Mouse (Mus musculus): ENCODE data around the gene Ushbp1.
"Not testable (repeated sequence)": the region's sequence is repeated elsewhere in the genome, so short reads cannot be mapped to it uniquely, and the experiment has no call there.

The Ushbp1 gene

DNA sequence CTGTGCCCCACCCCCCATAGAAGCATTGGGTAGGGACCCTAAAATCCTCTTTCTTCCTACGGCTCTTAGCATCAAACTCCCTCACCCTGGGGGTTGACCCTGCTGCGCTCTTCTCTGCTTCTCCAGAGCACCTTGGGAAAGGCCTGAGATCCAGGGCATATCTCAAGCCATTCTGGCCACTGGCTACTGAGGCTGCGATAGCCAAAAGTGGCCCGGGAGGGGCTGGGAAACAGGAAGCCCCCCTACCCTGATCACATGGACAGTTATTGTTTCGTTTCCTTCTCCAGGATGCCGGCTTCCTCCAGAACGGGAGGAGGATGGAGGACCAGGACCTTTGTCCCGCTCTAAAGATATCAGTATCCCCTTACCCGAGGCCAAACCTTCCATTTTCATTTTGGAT, at the start of gene Ushbp1:
TSS of gene Ushbp1 (minus strand) at position 174 of the 400 bp plus-strand sequence.
- peak; percentile 70 for DNase-seq (ENCODE audit: low spot score)

DNA sequence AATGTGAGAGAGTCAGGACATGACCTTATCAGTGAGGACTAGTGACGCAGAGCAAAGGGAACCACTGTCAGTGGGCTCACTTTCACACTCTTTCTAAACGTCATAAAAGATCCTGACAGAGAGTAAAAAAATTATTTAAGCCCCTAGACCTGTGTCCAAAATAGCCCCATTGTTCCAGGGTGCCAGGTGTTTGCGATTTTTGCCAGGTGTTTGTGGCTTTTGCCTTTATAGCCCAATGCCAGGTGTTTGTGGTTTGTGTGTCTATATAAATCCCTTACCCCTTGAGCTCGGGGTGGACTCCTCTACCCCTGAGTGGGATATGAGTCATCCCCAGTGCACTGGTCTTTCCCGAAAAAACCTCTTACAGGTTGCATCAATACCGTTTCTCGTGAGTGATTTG, 49.5 kb upstream of the Ushbp1 start:
- no peak for DNase-seq (ENCODE audit: low spot score)

DNA sequence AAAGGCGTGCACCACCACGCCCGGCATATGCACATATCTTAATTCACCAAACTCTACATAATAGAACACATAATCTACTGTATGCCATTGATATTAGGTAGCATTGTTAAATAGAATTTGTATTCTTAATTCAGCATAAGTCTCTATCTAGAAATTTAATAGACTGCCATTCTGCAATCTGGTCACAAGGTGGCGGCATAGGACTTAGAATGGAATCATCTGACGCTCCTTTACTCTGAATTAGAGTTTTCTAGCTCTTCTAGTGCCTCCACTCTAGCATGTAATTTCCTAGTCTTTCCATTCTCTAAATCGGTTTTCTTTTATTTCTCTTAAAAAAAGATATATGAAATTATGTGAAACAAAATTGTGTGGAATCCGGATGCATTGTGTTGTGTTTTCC, 45.8 kb upstream of the Ushbp1 start:
- DNase-seq (ENCODE audit: low spot score), result peak; percentile 52

DNA sequence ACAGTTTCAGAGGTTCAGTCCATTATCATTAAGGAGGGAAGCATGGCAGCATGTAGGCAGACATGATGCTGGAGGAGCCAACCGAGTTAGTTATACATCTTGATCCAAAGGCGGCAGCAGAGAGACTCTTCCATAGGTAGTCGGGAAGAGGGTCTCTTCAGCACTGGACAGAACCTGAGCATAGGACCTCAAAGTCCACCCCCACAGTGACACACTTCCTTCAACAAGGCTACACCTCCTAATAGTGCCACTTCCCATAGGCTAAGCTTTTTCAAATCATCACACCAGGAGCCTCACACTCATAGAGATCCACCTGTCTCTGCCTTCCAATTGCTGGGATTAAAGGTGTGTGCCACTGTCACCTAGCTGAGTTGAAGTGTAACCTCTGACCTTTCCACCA, 41.4 kb upstream of the Ushbp1 start:
- DNase-seq (ENCODE audit: low spot score), result no peak

DNA sequence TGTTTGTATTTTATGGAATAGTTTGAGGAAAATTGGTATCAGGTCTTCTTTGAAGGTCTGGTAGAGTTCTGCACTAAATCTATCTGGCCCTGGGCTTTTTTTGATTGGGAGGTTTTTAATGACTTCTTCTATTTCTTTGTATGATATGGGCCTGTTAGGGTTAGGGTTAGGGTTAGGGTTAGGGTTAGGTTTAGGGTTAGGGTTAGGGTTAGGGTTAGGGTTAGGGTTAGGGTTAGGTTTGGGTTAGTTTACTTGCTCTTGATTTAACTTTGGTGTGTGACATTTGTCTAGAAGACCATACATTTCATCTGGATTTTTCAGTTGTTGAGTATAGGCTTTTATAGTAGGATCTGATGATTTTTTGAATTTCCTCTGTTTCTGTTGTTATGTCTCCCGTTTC, 37.3 kb upstream of the Ushbp1 start:
- not testable (repeated sequence) for DNase-seq (ENCODE audit: low spot score)

DNA sequence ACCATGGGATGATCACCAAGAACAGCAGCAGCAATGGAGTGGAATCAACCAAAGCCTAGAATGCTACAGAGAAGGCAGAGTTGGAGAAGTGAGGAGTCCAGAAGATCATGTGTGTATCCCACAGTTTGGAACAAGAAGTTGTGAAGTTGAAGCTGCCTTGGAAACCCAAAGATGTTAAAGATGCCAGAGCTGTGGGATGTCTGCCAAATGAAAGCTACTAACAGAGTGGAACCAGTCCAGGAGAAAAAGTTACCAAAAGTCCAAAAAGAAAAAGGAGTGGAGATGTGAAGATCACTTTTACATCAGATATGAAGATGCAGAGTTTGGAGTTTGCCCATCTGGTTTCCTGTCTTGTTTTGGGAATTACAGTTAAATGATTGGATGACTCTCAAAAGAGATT, 26.5 kb upstream of the Ushbp1 start:
- DNase-seq (ENCODE audit: low spot score), result no peak

DNA sequence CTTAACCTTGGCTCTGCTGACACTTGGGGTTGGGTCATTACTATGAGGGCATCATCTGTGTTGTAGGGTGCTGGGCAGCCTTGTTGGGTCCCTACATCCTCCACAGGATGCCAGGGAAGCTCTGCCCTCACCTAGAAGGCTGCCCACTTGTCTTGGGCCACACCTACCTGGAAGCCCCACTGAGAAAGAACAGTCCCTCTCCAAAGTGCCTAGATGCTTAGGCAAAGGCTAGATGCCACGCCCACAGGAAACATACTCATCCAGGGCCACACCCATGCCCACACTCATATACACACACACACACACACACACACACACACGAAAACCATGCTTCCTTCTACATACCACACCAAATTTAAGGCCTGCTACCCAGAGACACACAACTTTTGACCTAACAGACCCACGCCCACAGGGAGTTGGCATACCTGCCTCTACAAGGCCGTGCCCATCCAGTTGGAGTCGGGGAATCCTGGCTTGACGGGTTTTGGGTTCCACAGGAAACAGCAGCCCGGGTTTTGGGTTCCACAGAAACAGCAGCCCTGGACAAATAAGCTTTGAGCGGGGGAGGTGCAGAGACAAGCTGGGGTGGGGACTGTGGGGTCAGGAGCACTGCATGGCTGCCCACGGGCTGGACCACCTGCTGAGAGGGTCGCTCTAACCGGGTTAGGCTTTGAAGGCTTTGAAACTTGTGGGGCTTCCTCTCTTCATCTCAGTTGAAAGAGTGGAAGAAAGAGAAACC, 16.1 kb upstream of the Ushbp1 start:
- no peak for DNase-seq (ENCODE audit: low spot score)

DNA sequence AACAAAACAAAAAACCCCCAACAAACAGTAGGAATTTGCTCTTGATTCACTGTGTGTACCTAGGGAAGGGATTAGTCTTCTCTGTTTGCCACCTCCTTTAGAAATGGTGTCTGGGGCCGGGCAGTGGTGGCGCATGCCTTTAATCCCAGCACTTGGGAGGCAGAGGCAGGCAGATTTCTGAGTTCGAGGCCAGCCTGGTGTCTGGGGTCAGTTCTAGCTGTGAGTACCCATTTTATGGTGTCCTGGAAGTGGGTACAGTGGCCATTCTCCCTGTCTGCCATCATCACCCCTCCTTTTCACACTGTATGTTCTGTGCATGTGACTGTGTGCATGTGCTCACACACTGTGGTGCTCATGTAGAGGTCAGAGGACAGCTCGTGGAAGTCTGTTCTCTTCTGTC, 12.6 kb upstream of the Ushbp1 start:
- no peak for DNase-seq (ENCODE audit: low spot score)

DNA sequence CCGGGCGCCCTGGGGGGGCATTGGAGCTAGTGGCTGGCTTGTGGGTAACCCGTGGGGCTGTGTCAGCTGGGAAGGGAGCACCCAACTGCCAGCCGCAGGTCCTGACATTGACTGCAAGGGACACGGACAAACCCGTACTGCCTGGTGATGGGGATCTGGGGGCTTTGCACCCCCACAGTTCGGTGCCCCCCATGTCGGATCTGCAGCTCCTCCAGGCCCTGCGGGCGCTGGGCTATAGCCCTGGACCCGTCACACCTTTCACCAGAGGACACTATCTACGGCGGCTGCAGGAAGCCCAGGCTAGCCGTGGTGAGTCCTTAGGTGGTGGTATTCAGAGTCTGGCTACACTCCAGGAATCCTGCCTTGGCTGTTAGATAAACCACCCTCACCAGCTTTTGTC, 11.8 kb upstream of the Ushbp1 start:
- DNase-seq (ENCODE audit: low spot score), result no peak

DNA sequence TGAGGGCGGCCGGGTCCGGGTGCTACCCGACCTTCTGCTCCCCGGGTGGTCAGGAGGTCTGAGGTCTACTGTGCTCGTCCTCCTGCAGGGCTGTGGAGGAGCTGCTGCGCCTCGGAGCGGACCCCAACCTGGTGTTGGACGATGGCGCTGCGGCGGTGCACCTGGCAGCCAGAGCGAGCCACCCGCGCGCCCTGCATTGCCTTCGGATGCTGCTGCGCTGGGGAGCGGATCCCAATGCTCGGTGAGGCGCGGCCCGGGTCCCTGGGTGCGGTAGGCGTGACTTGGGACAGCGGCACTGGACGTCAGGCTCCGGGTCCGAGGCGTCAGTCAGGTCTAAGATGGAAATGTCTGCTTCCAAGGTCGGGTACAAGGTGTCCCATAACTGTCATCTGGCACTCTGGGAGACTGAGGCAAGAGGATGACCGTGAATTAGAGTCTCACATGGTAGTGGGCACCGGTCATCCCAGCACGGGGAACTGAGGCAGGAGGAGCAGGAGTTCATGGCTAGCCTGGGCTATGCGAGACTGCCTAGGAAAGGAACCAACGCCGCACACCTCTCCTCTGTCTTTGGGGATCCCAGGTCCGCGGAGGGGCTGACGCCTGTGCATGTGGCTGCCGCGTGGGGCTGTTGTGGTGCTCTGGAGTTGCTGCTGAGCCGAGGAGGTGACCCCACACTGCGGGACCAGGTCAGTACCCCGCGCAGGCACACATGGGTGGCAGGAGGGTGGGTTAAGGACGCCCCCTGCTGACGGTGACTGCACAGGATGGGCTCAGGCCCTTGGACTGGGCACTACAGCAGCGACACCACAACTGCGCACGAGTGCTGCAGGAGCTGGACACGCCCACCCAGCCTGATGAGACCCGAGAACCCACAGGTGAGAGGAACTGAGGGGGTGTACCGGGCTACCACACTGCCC, 10.8 kb upstream of the Ushbp1 start:
- DNase-seq (ENCODE audit: low spot score), result peak; percentile 68

DNA sequence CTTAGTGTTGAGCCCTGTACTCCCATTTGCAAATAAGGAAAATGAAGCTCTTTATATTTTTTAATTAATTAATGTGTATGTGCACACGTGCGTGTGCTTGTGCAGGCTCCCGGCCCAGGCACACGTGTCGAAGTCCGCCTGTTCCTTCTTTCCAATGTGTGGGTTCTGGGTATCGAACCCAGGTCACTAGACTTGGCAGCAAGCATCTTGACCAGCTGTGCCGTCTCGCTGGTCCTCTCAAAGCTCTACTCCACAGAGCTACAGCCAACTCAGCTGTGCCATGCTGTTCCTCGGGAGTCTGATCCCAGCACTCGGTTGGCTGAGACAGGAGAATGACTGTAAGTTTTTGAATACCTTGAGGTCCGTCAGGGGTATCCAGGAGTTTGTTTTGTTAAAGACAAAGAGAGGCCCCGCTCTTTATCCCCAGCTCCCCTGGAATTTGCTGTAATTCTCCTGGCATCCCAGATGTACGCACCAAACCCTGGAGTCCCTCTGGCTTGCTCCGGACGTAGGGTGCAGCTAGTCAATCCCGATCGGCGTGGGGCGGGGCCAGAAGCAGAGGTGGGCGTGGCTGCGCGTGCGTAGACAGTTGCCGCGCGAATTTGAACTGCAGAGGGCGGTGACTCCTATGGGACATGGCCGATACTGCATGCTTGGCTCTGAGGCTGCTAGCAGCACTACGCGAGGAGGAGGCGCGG, 9.9 kb upstream of the Ushbp1 start, which contains the start of gene Ankle1:
TSS of gene Ankle1 (plus strand) at position 610 of the 698 bp plus-strand sequence.
- peak; percentile 94 for DNase-seq (ENCODE audit: low spot score)

DNA sequence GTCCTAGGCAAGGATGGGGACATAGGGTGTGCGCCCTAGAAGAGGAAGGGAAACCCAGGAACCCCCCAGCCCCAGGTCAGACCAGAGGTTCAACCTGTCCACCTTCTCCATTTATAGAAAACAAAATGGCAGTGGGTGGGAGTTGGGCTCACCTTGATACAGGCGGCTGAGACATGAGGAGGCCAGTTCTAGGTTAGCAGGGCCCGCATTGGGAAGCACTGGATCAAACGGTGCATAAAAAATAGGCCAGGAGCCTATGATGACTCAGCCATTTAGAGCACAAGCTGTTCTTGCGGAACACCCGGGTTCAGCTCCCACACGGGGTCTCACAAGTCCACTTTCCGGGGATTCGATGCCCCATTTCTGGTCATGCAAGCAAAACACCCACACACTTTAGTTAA, 9.3 kb upstream of the Ushbp1 start:
- no peak for DNase-seq (ENCODE audit: low spot score)

DNA sequence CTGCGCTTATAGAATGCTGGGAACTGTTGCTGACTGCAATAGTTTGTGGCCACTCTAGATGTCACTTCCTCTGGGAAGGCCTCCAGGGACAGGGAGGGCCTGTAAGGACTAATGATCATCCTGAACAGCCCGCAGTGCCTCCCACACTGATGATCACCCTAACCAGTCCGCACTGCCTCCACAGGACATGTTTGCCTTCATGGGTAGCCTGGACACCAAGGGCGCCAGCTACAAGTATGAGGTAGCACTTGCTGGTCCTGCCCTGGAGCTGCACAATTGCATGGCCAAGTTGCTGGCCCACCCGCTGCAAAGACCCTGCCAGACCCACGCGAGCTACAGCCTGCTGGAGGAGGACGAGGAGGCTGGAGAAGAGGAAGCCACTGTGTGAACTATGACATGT, 8.4 kb upstream of the Ushbp1 start:
- DNase-seq (ENCODE audit: low spot score), result no peak

DNA sequence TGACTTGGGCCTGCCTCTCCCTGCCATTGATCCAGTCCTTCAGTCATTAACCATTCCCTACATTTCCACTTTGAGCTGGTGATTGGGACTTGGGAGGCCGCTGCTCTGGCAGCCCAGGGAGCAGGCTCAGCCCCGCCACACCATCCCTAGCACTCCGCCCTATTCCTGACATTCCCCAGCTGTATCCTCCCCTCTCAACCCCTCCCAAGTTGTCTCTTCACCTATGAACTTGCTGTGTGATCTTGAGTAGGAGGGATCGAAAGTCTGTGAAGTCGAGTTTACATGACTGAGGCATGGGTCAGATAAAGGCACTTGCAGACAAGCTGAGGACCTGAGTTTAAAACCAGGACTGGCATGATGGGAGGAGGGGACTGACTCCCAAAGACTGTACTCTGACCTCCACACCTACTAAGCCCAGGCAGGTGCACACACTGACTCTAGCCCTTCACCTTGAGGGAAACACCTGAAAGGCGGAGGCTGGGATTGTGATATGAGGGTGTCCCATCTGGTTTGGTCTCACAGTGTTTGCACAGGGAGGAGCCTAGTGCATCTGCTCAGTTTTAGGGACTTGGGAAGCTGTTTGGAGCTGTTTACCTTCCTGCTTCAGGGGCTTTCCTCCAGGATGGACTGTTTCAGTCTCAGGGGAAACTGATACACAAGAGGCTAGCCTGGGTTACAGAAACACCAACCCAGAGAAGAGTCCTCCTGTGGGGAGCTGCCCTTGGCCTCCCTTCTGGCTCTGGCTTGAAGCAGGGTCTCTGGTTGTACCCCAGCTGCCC, 7.7 kb upstream of the Ushbp1 start:
- DNase-seq (ENCODE audit: low spot score), result no peak

DNA sequence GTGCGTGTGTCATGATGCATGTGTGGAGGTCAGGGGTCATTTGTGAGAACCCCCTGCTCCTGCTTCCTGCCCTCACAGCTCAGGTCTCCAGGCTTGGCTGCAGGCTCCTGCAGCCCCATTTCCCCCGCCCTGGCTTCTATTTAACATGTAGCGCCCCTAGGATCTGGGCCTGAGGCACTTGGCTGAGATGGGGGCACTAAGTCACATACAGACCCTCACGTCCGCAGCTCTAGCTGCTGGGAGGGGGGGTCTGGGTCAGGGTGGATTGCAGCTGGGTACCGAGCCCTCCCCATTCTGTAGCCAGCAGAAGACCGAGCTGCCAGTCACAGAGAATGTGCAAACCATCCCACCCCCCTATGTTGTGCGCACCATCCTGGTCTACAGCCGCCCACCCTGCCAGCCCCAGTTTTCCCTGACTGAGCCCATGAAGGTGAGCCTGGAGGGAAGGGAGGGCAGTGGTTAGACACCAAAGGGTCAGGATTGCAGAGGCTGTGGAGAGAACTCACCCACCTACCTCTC, 6.9 kb upstream of the Ushbp1 start:
- no peak for DNase-seq (ENCODE audit: low spot score)

DNA sequence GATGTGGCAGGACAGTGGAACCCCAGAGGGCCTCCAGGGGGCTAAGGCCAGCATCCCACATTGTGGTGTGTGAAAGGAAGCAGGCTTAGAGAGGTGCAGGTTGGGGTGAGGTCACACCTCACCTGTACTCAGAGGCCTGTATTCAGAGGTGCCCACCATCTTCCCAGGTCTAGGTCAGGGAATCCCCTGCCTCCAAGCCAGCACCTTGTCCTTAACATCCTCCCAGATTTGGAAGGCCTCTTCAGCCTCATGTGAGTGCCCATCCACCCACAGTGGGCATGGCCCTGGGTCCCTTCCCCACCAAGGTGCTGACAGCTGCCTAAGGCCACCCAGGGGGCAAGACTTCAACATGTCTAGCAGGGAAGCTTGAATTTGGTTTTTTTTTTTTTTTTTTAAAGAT, 5.9 kb upstream of the Ushbp1 start:
- DNase-seq (ENCODE audit: low spot score), result no peak

DNA sequence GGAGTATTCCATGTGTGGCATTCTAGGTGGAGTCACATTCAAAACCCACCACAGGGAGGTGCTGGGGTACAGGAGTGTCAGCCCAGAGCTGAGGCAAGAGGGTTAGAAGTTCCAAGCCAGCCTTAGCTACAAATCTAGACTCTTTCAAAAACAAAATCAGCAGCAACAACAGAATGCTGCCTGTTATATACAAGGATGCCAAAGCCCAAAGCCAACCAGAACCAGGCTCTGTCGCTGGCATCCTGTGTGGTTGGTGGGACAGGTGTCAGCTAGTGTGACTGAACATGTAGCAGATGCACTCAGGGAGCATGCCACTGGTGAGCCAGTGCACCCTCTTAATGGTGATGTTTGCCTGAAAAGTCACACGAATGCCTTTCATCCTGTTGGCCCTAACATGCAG, 5.2 kb upstream of the Ushbp1 start:
- no peak for DNase-seq (ENCODE audit: low spot score)

DNA sequence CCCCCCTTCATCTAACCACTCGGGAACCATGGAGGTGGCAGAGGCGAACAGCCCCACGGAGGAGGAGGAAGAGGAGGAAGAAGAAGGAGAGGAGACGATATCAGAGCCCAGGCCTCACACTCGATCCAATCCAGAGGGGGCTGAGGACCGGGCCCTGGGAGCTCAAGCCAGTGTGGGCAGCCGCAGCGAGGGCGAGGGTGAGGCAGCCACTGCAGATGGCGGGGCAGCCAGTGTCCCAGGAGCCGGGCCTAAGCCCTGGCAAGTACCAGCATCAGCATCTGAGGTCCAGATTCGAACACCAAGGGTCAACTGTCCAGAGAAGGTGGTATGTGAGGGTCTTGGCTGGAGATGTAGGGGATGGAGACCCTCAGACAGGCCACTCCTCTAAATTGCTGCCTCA, 2.1 kb upstream of the Ushbp1 start:
- no peak for DNase-seq (ENCODE audit: low spot score)

DNA sequence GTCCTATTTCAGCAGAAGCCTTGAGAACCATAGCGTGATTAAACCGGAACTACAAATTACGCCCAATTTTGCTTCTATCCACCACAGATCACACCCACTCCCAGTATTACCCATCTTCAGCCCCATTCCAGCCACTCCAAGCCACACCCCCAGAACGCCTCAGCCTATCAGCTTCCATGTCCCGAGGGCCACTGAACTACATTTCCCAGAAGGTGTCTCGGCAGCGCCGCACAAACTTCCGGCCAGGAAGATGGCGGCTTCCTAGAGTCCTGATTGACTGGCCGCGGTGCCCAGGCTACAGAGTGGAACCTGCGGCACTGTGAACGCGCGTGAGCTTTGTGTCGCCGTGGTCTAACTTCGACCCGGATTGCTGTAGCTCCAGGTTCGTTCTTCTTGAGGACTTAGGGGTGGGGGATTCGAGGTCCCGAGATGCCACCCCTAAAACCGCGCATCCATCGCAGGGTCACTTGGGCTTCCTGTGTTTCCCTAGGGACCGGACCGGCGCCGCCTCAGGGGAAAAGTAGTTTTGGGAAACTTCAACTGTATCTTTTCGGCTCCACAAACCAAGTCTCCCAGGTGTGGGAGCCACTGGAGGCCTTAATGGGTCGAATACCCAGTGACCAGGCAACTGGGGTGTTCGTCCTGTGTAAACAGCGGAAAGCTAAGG, 1.2 kb upstream of the Ushbp1 start, which contains the start of gene Babam1:
TSS of gene Babam1 (plus strand) at position 223 of the 667 bp plus-strand sequence.
- DNase-seq (ENCODE audit: low spot score), result peak; percentile 97

DNA sequence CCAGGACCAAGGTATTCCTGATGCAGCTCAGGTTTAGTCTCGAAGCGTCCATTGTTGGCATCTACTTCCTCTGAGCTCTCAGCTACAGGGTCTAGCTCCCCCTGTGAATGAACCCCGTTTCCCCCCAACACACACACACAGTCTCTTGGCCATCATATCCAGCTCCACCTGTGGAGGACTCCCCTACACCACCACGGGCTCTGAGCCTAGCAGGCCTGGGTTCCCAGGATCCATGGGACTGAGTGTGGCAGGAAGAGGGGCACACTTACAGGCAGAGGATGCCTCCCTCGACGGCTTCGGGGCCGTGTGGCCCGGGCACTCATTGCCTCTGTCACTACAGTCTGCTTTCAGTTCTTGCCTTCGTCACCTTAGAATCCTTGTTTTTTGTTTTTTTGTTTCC, 531 bp downstream of the Ushbp1 start:
- DNase-seq (ENCODE audit: low spot score), result no peak

DNA sequence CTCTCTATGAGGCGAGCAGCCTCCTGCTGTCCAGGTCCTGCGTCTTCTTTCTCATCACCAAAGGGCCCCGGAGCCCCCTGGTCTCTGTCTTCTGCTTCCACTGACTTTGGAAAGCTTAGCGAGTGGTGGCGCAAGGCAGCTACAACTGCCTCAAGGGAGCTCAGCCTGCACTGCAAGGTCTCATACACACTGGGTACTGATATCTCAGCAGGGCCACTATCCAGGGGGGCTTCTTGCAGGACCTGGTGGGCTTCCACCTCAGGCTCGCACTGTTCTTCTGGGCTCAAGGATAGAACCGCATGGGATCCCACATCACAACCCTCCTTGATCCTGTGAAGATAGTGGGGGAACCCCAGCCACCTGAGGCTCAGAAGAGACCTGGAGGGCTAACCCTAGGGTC, 1.1 kb downstream of the Ushbp1 start:
- no peak for DNase-seq (ENCODE audit: low spot score)

All from lung, postnatal 25 days (tissue).